Mouse (Mus musculus) midbrain, embryonic 11.5 days (tissue): ENCODE measurements around the gene Xirp1. TPM values are rescaled to one million over a fixed set of nuclear protein-coding genes. Genes with fewer than 3 reads are reported as not detected.

ENCODE experiments used
- polyA plus RNA-seq: library from polyadenylated mRNA; unstranded; fragments of >200 nt; fragmentation: Nextera tagmentation; extraction: Ambion mirVana; gene quantifications from 2 replicates; pipeline ENCODE4 v1.2.1, GENCODE M21; 2014

Xirp1 gene
- polyA plus RNA-seq, 1 experiment from 2014 or later: not detected

Other genes starting within 250 kb of the Xirp1 start
- gene Scn11a, start 198.1 kb downstream of the Xirp1 start, polyA plus RNA-seq: 0.23 TPM in 2 replicates
- gene Wdr48, start 128.7 kb downstream of the Xirp1 start, polyA plus RNA-seq: 61.2 and 61.4 TPM in 2 replicates
- gene Gorasp1, start 86.0 kb downstream of the Xirp1 start, polyA plus RNA-seq: 16.4 and 18.4 TPM in 2 replicates
- 0.10 and 0.20 TPM in 2 replicates for gene Ttc21a, start 86.0 kb downstream of the Xirp1 start, polyA plus RNA-seq
- 0.34 and 0.67 TPM in 2 replicates for gene Csrnp1, start 38.9 kb downstream of the Xirp1 start, polyA plus RNA-seq
- gene Cx3cr1, start 46.3 kb upstream of the Xirp1 start, polyA plus RNA-seq: 2.9 and 4.3 TPM in 2 replicates
- not detected in 2 replicates for gene Ccr8, start 68.5 kb upstream of the Xirp1 start, polyA plus RNA-seq
- 33.9 and 36.7 TPM in 2 replicates for gene Slc25a38, start 86.8 kb upstream of the Xirp1 start, polyA plus RNA-seq
- 1,378 and 1,482 TPM in 2 replicates for gene Rpsa, start 104.1 kb upstream of the Xirp1 start, polyA plus RNA-seq
- 0.26 and 0.82 TPM in 2 replicates for gene Mobp, start 126.1 kb upstream of the Xirp1 start, polyA plus RNA-seq